Mouse (Mus musculus) lung, embryonic 14.5 days (tissue): Measurements from ENCODE around the gene Tmcc3. TPM values are rescaled to one million over a fixed set of nuclear protein-coding genes. Genes with fewer than 3 reads are reported as not detected.

ENCODE experiments used
- ATAC-seq: fragments of 200-750 bp; cut with Nextera tagmentation; 2 replicates; pipeline ENCODE4 v1.8.0; 2017; ENCODE audit warnings: mild to moderate bottlenecking, moderate TSS enrichment, moderate library complexity; ENCODE audit not compliant: insufficient read depth
- DNase-seq: peaks from one replicate; pipeline ENCODE4 v3.0.0-alpha.2; 2015
- H3K27ac ChIP-seq: fragments of 300-500 bp; sonication (generic); 2 replicates; pipeline ENCODE4 v1.5.1; 2014; ENCODE audit warnings: low read depth, mild to moderate bottlenecking, moderate library complexity
- H3K27me3 ChIP-seq: fragments of 300-500 bp; sonication (generic); 2 replicates; pipeline ENCODE4 v1.6.1; 2014; ENCODE audit warnings: low read length, control low read depth; ENCODE audit not compliant: insufficient read depth
- H3K36me3 ChIP-seq: fragments of 300-500 bp; sonication (generic); 2 replicates; pipeline ENCODE4 v1.6.1; 2014; ENCODE audit warnings: control low read depth; ENCODE audit not compliant: insufficient read depth
- H3K4me1 ChIP-seq: fragments of 300-500 bp; sonication (generic); 2 replicates; pipeline ENCODE4 v1.6.1; 2014; ENCODE audit warnings: antibody characterized with exemption, control low read depth; ENCODE audit not compliant: insufficient read depth
- H3K4me2 ChIP-seq: fragments of 300-500 bp; sonication (generic); 2 replicates; pipeline ENCODE4 v1.6.1; 2014; ENCODE audit warnings: mild to moderate bottlenecking
- H3K4me3 ChIP-seq: fragments of 300-500 bp; sonication (generic); 2 replicates; pipeline ENCODE4 v1.5.1; 2014; ENCODE audit warnings: low read depth, low read length
- H3K9ac ChIP-seq: fragments of 300-500 bp; sonication (generic); 2 replicates; pipeline ENCODE4 v1.6.1; 2014
- H3K9me3 ChIP-seq: fragments of 300-500 bp; sonication (generic); 2 replicates; pipeline ENCODE4 v1.6.1; 2016; ENCODE audit warnings: low read depth, low read length, control low read depth
- CTCF ChIP-seq: IDR thresholded peaks from 2 replicates; pipeline ENCODE4 v1.5.1; 2016; ENCODE audit warnings: antibody characterized with exemption, low read depth
- WGBS: fragments of 180-500 bp; shearing (Covaris S2); extraction: QIAGEN DNeasy Blood & Tissue Kit; methylation state at CpG from one replicate; pipeline ENCODE4 v1.1.7; 2014; 5-methylcytosine and 5-hydroxymethylcytosine counted together
- polyA plus RNA-seq: library from polyadenylated mRNA; unstranded; fragments of >200 nt; fragmentation: Nextera tagmentation; extraction: Ambion mirVana; gene quantifications from 2 replicates; pipeline ENCODE4 v1.2.1, GENCODE M21; 2014

The Tmcc3 gene
- polyA plus RNA-seq, 1 experiment from 2014 or later: 5.3 TPM

GRCm38 (mm10) chr10:94344631-94345417, 33.1 kb downstream of the Tmcc3 start:
- H3K36me3 ChIP-seq: no peaks in the 10 kb centered on the region
- H3K4me2 ChIP-seq: peak overlapping the region; percentile 25; the same call in 1 of the 2 replicates
- H3K27me3 ChIP-seq: no peaks in the 10 kb centered on the region
- peak; percentile 11 for DNase-seq
- no peak overlapping the region for H3K4me3 ChIP-seq
- no peaks in the 10 kb centered on the region for H3K9me3 ChIP-seq
- no peak overlapping the region for H3K9ac ChIP-seq
- 47% methylated on average over 22 of the region's 22 CpGs for WGBS
- TF ChIP-seq CTCF: no peak
- no peaks in the 10 kb centered on the region for H3K4me1 ChIP-seq
- ATAC-seq: peak; percentile 24; the same call in 1 of the 2 replicates
- H3K27ac ChIP-seq: no peak overlapping the region

- no peak for DNase-seq
- ATAC-seq: no peak
- Histone ChIP-seq H3K27ac (no peak overlapping the region), H3K36me3 (no peaks in the 10 kb centered on the region), H3K4me3 (no peak overlapping the region), H3K9ac (no peak overlapping the region), H3K4me1 (peaks cover 4% of the 10 kb centered on the region; the same call in 1 of the 2 replicates), H3K4me2 (no peak overlapping the region), H3K27me3 (no peaks in the 10 kb centered on the region), H3K9me3 (no peaks in the 10 kb centered on the region)
- 83% methylated on average over 7 of the region's 7 CpGs for WGBS
- TF ChIP-seq CTCF: no peak
Measured at GRCm38 (mm10) chr10:94345509-94346252, 33.9 kb downstream of the Tmcc3 start.

GRCm38 (mm10) chr10:94346596-94346995, 34.8 kb downstream of the Tmcc3 start:
- DNase-seq (no peak), ATAC-seq (no peak)
- H3K9me3 ChIP-seq: no peaks in the 10 kb centered on the region
- TF ChIP-seq CTCF: no peak
- WGBS: 83% methylated on average over 7 of the region's 7 CpGs
- no peak overlapping the region for H3K4me2 ChIP-seq
- H3K27ac ChIP-seq: no peak overlapping the region
- no peaks in the 10 kb centered on the region for H3K36me3 ChIP-seq
- no peak overlapping the region for H3K4me3 ChIP-seq
- peaks cover 4% of the 10 kb centered on the region; the same call in 1 of the 2 replicates for H3K4me1 ChIP-seq
- H3K27me3 ChIP-seq: no peaks in the 10 kb centered on the region
- H3K9ac ChIP-seq: no peak overlapping the region

- TF ChIP-seq CTCF: no peak
- 57% methylated on average over 10 of the region's 10 CpGs for WGBS
- H3K9ac ChIP-seq: no peak overlapping the region
- peaks cover 4% of the 10 kb centered on the region; the same call in 1 of the 2 replicates for H3K4me1 ChIP-seq
- H3K4me3 ChIP-seq: no peak overlapping the region
- no peak overlapping the region for H3K27ac ChIP-seq
- H3K4me2 ChIP-seq: no peak overlapping the region
- no peaks in the 10 kb centered on the region for H3K9me3 ChIP-seq
- no peak for DNase-seq
- no peaks in the 10 kb centered on the region for H3K27me3 ChIP-seq
- H3K36me3 ChIP-seq: no peaks in the 10 kb centered on the region
- no peak for ATAC-seq
Measured at GRCm38 (mm10) chr10:94347296-94347695, 35.5 kb downstream of the Tmcc3 start.

- 94% methylated on average over 10 of the region's 10 CpGs for WGBS
- H3K36me3 ChIP-seq: no peaks in the 10 kb centered on the region
- no peaks in the 10 kb centered on the region for H3K9me3 ChIP-seq
- ATAC-seq: no peak
- H3K4me1 ChIP-seq: peaks cover 4% of the 10 kb centered on the region; the same call in 1 of the 2 replicates
- H3K27ac ChIP-seq: no peak overlapping the region
- H3K4me2 ChIP-seq: no peak overlapping the region
- no peak overlapping the region for H3K9ac ChIP-seq
- H3K27me3 ChIP-seq: no peaks in the 10 kb centered on the region
- TF ChIP-seq CTCF: no peak
- DNase-seq: no peak
- no peak overlapping the region for H3K4me3 ChIP-seq
Measured at GRCm38 (mm10) chr10:94347959-94348358, 36.2 kb downstream of the Tmcc3 start.

- Histone ChIP-seq H3K27me3 (no peaks in the 10 kb centered on the region), H3K4me3 (no peak overlapping the region), H3K4me1 (peaks cover 4% of the 10 kb centered on the region; the same call in 1 of the 2 replicates), H3K36me3 (no peaks in the 10 kb centered on the region), H3K9ac (no peak overlapping the region), H3K27ac (no peak overlapping the region), H3K9me3 (no peaks in the 10 kb centered on the region), H3K4me2 (no peak overlapping the region)
- ATAC-seq (no peak), DNase-seq (peak; percentile 15)
- WGBS: 71% methylated on average over 5 of the region's 5 CpGs
- TF ChIP-seq CTCF: no peak
Measured at GRCm38 (mm10) chr10:94350207-94350606, 38.5 kb downstream of the Tmcc3 start.

- no peak overlapping the region for H3K9ac ChIP-seq
- peak overlapping the region; percentile 6; the same call in 1 of the 2 replicates for H3K27ac ChIP-seq
- peaks cover 4% of the 10 kb centered on the region; the same call in 1 of the 2 replicates for H3K4me1 ChIP-seq
- no peak for TF ChIP-seq CTCF
- H3K36me3 ChIP-seq: no peaks in the 10 kb centered on the region
- H3K27me3 ChIP-seq: no peaks in the 10 kb centered on the region
- no peak overlapping the region for H3K4me2 ChIP-seq
- peak; percentile 60 for DNase-seq
- ATAC-seq: peak; percentile 38
- no peak overlapping the region for H3K4me3 ChIP-seq
- no peaks in the 10 kb centered on the region for H3K9me3 ChIP-seq
- 45% methylated on average over 11 of the region's 11 CpGs for WGBS
Measured at GRCm38 (mm10) chr10:94350896-94351661, 39.3 kb downstream of the Tmcc3 start.
